In the genomic region with DNA sequence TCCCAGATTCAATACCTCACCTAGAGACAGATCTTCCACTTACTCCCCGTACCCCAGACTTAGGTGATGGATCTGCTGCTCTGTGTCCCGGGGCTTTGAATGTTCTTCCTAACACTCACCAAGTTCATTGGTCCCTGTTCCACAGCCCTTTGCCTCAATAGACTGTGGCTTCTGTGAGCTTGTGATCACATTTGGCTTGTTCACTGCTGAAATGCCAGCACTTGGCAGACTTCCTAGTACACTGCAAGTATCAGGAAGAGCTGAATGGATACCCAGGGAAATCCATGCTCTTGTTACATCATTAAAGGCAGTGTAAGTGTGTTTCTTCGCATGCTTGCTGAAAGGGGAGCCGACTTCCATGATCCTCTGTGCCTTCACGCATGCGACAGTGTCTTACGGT, we compare ENCODE assay signal across 10 mouse cellular contexts. TPM values are rescaled to one million over a fixed set of nuclear protein-coding genes. Genes with fewer than 3 reads are reported as not detected.
DNase-seq lines count a peak whose midpoint lies in the region; ATAC-seq lines count a peak whose summit lies in the region.
"Had no signal": no experiment of that assay in that cellular context is flagged by ENCODE, and none has a peak within 500 bp of the region (broad histone marks: within the 10 kb centered on the region; RNA-seq: fewer than 3 reads in every experiment).

No protein-coding gene starts in this region.

- DNase-seq in heart, adult 11 months, result peak; percentile 90
- DNase-seq in heart, adult 9 months (ENCODE audit: low spot score in 2 of 2), result no peak
- peak; percentile 69 for DNase-seq in cerebellum, adult 11-12 months
- DNase-seq in layer of hippocampus, adult 18-20 months (ENCODE audit: low spot score in 2 of 2), result peak; percentile 56 to 80
- DNase-seq in right cerebral cortex, postnatal 14 days, result peak; percentile 34
- DNase-seq in gastrocnemius, adult 8-10 months (ENCODE audit: low spot score in 2 of 2), result no peak
- DNase-seq in kidney, postnatal 36 days, result no peak
- DNase-seq: gastrocnemius, postnatal 10 days; kidney, postnatal 25 days had no signal

- no peak for ATAC-seq in granulocyte monocyte progenitor cell, adult 5-6 weeks (replicated peaks; ENCODE audit: poor library complexity, severe bottlenecking)

RNA-seq across cellular contexts. Expression of a gene that starts 17.0 kb away (rescaled TPM):
- total RNA-seq in layer of hippocampus, adult 18-20 months (2021), result 100 to 1,000 TPM; 488 to 500 TPM
- under 1 TPM; 0.18 to 0.46 (median 0.32) TPM for total RNA-seq in gastrocnemius, adult 8-10 months (2022)
- total RNA-seq in granulocyte monocyte progenitor cell, adult 5-6 weeks (2014; fragmentation: Nextera tagmentation), result not detected in 2 replicates
- total RNA-seq in granulocyte monocyte progenitor cell, adult 5-6 weeks (2017), result not detected in 2 replicates

Comparison
In these comparisons a context has a peak if more than half of its experiments do, and no peak if none do; other contexts are left out.
1. DNase-seq: peak in heart, adult 11 months (single experiment), cerebellum, adult 11-12 months (single experiment), layer of hippocampus, adult 18-20 months (2 of 2) and right cerebral cortex, postnatal 14 days (single experiment); none in heart, adult 9 months (0 of 2), gastrocnemius, adult 8-10 months (0 of 2) and kidney, postnatal 36 days (0 of 2).
2. RNA of a gene that starts 17.0 kb away (total RNA-seq): 488 to 500 TPM in layer of hippocampus, adult 18-20 months; 0.18 to 0.46 TPM in gastrocnemius, adult 8-10 months and not detected in granulocyte monocyte progenitor cell, adult 5-6 weeks; every median in the first group is over 100 times any median in the second.